Mouse (Mus musculus): ENCODE measurements around the gene Dync1li1. TPM values are rescaled to one million over a fixed set of nuclear protein-coding genes. Genes with fewer than 3 reads are reported as not detected.

Gene Dync1li1
- total and polyA plus RNA-seq, 3 experiments = 35.2 to 40.0 TPM; not detected in 1

DNA sequence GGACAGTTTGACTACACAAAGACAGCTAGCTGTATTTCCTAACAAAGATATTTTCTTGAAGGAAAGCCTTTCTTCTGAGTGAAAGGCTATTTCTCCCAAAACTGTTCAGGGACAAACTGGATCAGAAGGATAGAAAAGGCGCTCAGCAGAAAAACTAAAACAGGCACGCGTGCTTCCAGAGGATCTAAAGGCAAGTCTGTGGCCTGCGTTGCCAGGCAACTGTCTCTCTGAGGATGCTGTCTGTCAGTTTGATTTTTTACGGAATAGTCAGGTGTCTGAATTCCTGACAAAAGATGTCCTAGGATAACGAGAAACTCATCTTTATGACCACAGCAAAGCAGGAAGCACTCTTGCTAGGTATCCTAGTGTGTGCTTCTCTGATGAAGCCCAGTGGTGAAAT is 28.1 kb upstream of the Dync1li1 start:
- Histone ChIP-seq H3K36me3 (ENCODE audit: control insufficient read depth in 1 of 2, insufficient read depth in 2 of 2, low read length in 2 of 2) (peaks cover 0 to 5% of the 10 kb centered on the region in 2 experiments; a peak in 2 of 4 replicates), H3K27me3 (ENCODE audit: control insufficient read depth in 1 of 2, insufficient read depth in 2 of 2, low read length in 2 of 2) (0 out of 4 replicates have a peak, but pooled peaks cover 0 to 2% of the 10 kb centered on the region in 2 experiments), H3K79me2 (ENCODE audit: control insufficient read depth, insufficient read depth, low read length, poor library complexity) (no peaks in the 10 kb centered on the region), H3K9me3 (replicated peaks; ENCODE audit: insufficient read depth, low read length) (no peaks in the 10 kb centered on the region), H3K27ac (ENCODE audit: control insufficient read depth, low read depth, low read length) (no peak overlapping the region), H3K9ac (ENCODE audit: control insufficient read depth, low read depth, low read length, poor library complexity, severe bottlenecking) (no peak overlapping the region), H3K4me1 (ENCODE audit: control insufficient read depth in 1 of 2, insufficient read depth in 2 of 2, low read length in 2 of 2) (peaks cover 0 to 9% of the 10 kb centered on the region in 2 experiments; a peak in 2 of 4 replicates), H3K4me3 (ENCODE audit: control insufficient read depth in 1 of 2, insufficient read depth in 1 of 2, low read depth in 2 of 2, low read length in 2 of 2) (no peak overlapping the region)
- DNase-seq (ENCODE audit: low read depth, low spot score) = no peak
- no peak for TF ChIP-seq HCFC1 (IDR thresholded peaks at IDR 0.05; ENCODE audit: low read depth, low read length)

- no peak overlapping the region for H3K27ac ChIP-seq (ENCODE audit: control insufficient read depth, low read depth, low read length)
- no peak overlapping the region for H3K9ac ChIP-seq (ENCODE audit: control insufficient read depth, low read depth, low read length, poor library complexity, severe bottlenecking)
- peaks cover 0 to 9% of the 10 kb centered on the region in 2 experiments; a peak in 2 of 4 replicates for H3K4me1 ChIP-seq (ENCODE audit: control insufficient read depth in 1 of 2, insufficient read depth in 2 of 2, low read length in 2 of 2)
- peaks cover 0 to 5% of the 10 kb centered on the region in 2 experiments; a peak in 2 of 4 replicates for H3K36me3 ChIP-seq (ENCODE audit: control insufficient read depth in 1 of 2, insufficient read depth in 2 of 2, low read length in 2 of 2)
- H3K79me2 ChIP-seq (ENCODE audit: control insufficient read depth, insufficient read depth, low read length, poor library complexity) = no peaks in the 10 kb centered on the region
- no peaks in the 10 kb centered on the region for H3K9me3 ChIP-seq (replicated peaks; ENCODE audit: insufficient read depth, low read length)
- H3K27me3 ChIP-seq (ENCODE audit: control insufficient read depth in 1 of 2, insufficient read depth in 2 of 2, low read length in 2 of 2) = 0 out of 4 replicates have a peak, but pooled peaks cover 0 to 2% of the 10 kb centered on the region in 2 experiments
- H3K4me3 ChIP-seq (ENCODE audit: control insufficient read depth in 1 of 2, insufficient read depth in 1 of 2, low read depth in 2 of 2, low read length in 2 of 2) = no peak overlapping the region
- DNase-seq (ENCODE audit: low read depth, low spot score) = no peak
- TF ChIP-seq UBTF (IDR thresholded peaks at IDR 0.05; ENCODE audit: borderline replicate concordance, insufficient read depth, low read depth, low read length) (no peak), NELFE (IDR thresholded peaks at IDR 0.05; ENCODE audit: low read depth, low read length) (no peak), USF2 (IDR thresholded peaks at IDR 0.05; ENCODE audit: borderline replicate concordance in 1 of 2, insufficient read depth in 1 of 2, low read depth in 1 of 2, low read length in 2 of 2) (no peak), SIN3A (IDR thresholded peaks at IDR 0.05; ENCODE audit: low read length) (no peak), POLR2AphosphoS5 (IDR thresholded peaks at IDR 0.05; ENCODE audit: borderline replicate concordance, low read depth, low read length) (no peak), GABPA (IDR thresholded peaks at IDR 0.05; ENCODE audit: low read depth, low read length) (no peak), RAD21 (IDR thresholded peaks at IDR 0.05; ENCODE audit: low read depth, low read length) (no peak), HCFC1 (IDR thresholded peaks at IDR 0.05; ENCODE audit: low read depth, low read length) (no peak), EP300 (IDR thresholded peaks at IDR 0.05; ENCODE audit: low read depth in 1 of 2, low read length in 2 of 2) (no peak), TAL1 (IDR thresholded peaks at IDR 0.05; ENCODE audit: low read length) (no peak), MYC (IDR thresholded peaks at IDR 0.05; ENCODE audit: low read depth, low read length) (no peak), POLR2AphosphoS2 (IDR thresholded peaks at IDR 0.05; ENCODE audit: low read length) (no peak), ETS1 (IDR thresholded peaks at IDR 0.05; ENCODE audit: low read depth, low read length) (no peak), GATA1 (IDR thresholded peaks at IDR 0.05; ENCODE audit: low read depth, low read length) (no peak), MYB (IDR thresholded peaks at IDR 0.05; ENCODE audit: low read depth, low read length) (no peak), ELF1 (IDR thresholded peaks at IDR 0.05; ENCODE audit: low read depth, low read length) (no peak), NRF1 (IDR thresholded peaks at IDR 0.05; ENCODE audit: insufficient read depth, low read depth, low read length, poor library complexity, severe bottlenecking) (no peak), KAT2A (conservative IDR thresholded peaks at IDR 0.05; ENCODE audit: low read depth, low read length) (no peak), MAX (IDR thresholded peaks at IDR 0.05; ENCODE audit: low read length) (no peak), POLR2A (IDR thresholded peaks at IDR 0.05; ENCODE audit: control insufficient read depth in 1 of 2, insufficient read depth in 1 of 2, low read depth in 1 of 2, low read length in 2 of 2, poor library complexity in 1 of 2) (no peak)
Measured at GRCm38 (mm10) chr9:114660983-114661382, 27.6 kb upstream of the Dync1li1 start.

All from MEL (cell line).